In the genomic region with DNA sequence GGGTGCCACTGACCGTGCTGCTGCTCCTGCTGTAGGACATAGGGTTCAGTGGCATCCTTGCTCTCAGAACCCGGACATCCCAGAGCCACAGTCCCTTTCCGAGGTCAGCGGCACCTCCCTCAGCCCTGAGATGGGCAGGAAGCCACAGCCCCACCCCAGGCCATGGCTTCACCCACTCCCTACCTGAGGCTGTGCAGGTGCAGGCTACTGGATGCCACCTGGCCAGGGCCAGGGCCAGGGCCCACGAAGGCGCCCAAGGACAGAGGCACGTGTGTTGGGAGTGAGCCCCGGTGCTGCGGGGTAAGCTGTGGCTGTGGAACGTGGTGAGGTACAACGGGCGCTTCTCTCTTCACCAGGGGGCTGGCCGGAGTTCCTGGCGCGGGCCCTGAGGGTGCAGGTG, we compare ENCODE assay signal across 38 mouse cellular contexts. TPM values are rescaled to one million over a fixed set of nuclear protein-coding genes. Genes with fewer than 3 reads are reported as not detected.
A peak's percentile ranks its signal among the peaks of the same experiment; 100 is the strongest.
DNase-seq lines count a peak whose midpoint lies in the region; ATAC-seq and TF ChIP-seq lines count a peak whose summit lies in the region.
"Had no signal": no experiment of that assay in that cellular context is flagged by ENCODE, and none has a peak within 500 bp of the region (broad histone marks: within the 10 kb centered on the region; RNA-seq: fewer than 3 reads in every experiment).

No protein-coding gene starts in this region.

- H3K4me1 ChIP-seq in cerebellum, adult 2 months (ENCODE audit: control insufficient read depth, insufficient read depth, low read length): peaks cover 24% of the 10 kb centered on the region
- H3K4me1 ChIP-seq in hindbrain, embryonic 13.5 days (replicated peaks): peaks cover 18% of the 10 kb centered on the region
- peaks cover 11% of the 10 kb centered on the region; the same call in 1 of the 2 replicates for H3K4me1 ChIP-seq in hindbrain, embryonic 12.5 days
- peaks cover 7% of the 10 kb centered on the region; the same call in 1 of the 2 replicates for H3K4me1 ChIP-seq in neural tube, embryonic 15.5 days
- H3K4me1 ChIP-seq: embryonic facial prominence, embryonic 15.5 days; liver, embryonic 13.5 days; megakaryocyte, embryonic 14.5 days had no signal

- no peaks in the 10 kb centered on the region for H3K9me3 ChIP-seq in hindbrain, embryonic 13.5 days
- no peaks in the 10 kb centered on the region for H3K9me3 ChIP-seq in hindbrain, embryonic 12.5 days (replicated peaks)
- no peaks in the 10 kb centered on the region for H3K9me3 ChIP-seq in neural tube, embryonic 15.5 days (replicated peaks)
- H3K9me3 ChIP-seq: embryonic facial prominence, embryonic 10.5 days; embryonic facial prominence, embryonic 15.5 days; forebrain, embryonic 12.5 days; limb, embryonic 15.5 days; liver, embryonic 13.5 days; megakaryocyte, embryonic 14.5 days had no signal

- no peak overlapping the region for H3K4me2 ChIP-seq in hindbrain, embryonic 13.5 days
- H3K4me2 ChIP-seq in hindbrain, embryonic 12.5 days (replicated peaks): no peak overlapping the region
- no peak overlapping the region for H3K4me2 ChIP-seq in neural tube, embryonic 15.5 days
- H3K4me2 ChIP-seq: embryonic facial prominence, embryonic 15.5 days; forebrain, embryonic 12.5 days; limb, embryonic 15.5 days; liver, embryonic 13.5 days had no signal

- H3K27ac ChIP-seq in cerebellum, adult 2 months (ENCODE audit: insufficient read depth, low read length): 0 out of 2 replicates have a peak overlapping the region, but pooled peaks have one; percentile 10
- H3K27ac ChIP-seq in hindbrain, embryonic 13.5 days: no peak overlapping the region
- H3K27ac ChIP-seq in hindbrain, embryonic 12.5 days: no peak overlapping the region
- 0 out of 2 replicates have a peak overlapping the region, but pooled peaks have one; percentile 0 for H3K27ac ChIP-seq in layer of hippocampus, adult 2 months
- no peak overlapping the region for H3K27ac ChIP-seq in neural tube, embryonic 15.5 days (replicated peaks)
- H3K27ac ChIP-seq: embryonic facial prominence, embryonic 10.5 days; embryonic facial prominence, embryonic 15.5 days; limb, embryonic 15.5 days; liver, embryonic 13.5 days had no signal

- H3K9ac ChIP-seq in hindbrain, embryonic 13.5 days: no peak overlapping the region
- no peak overlapping the region for H3K9ac ChIP-seq in hindbrain, embryonic 12.5 days
- H3K9ac ChIP-seq in neural tube, embryonic 15.5 days (replicated peaks): no peak overlapping the region
- H3K9ac ChIP-seq: embryonic facial prominence, embryonic 15.5 days; forebrain, embryonic 12.5 days; forebrain, postnatal 0 days; limb, embryonic 15.5 days; liver, embryonic 13.5 days had no signal

- TF ChIP-seq POLR2A in cerebellum, adult 2 months (IDR thresholded peaks at IDR 0.05; ENCODE audit: borderline replicate concordance, insufficient read depth, low read length): no peak

- H3K27me3 ChIP-seq in cerebellum, adult 2 months (ENCODE audit: control insufficient read depth, insufficient read depth, low read length): no peaks in the 10 kb centered on the region
- no peaks in the 10 kb centered on the region for H3K27me3 ChIP-seq in hindbrain, embryonic 13.5 days
- H3K27me3 ChIP-seq in hindbrain, embryonic 12.5 days: 0 out of 2 replicates have a peak, but pooled peaks cover 2% of the 10 kb centered on the region
- no peaks in the 10 kb centered on the region for H3K27me3 ChIP-seq in neural tube, embryonic 15.5 days (replicated peaks)
- H3K27me3 ChIP-seq: CH12.LX; embryonic facial prominence, embryonic 15.5 days; forebrain, embryonic 12.5 days; limb, embryonic 15.5 days; liver, embryonic 13.5 days; megakaryocyte, embryonic 14.5 days had no signal

- no peak for TF ChIP-seq CTCF in cerebellum, adult 2 months (IDR thresholded peaks at IDR 0.05; ENCODE audit: borderline replicate concordance, insufficient read depth, low read depth, low read length)
- TF ChIP-seq CTCF in layer of hippocampus, adult 2 months (conservative IDR thresholded peaks at IDR 0.05): no peak

- 44% methylated on average over 15 of the region's 15 CpGs for WGBS in cerebellum, adult 2 months
- WGBS in hindbrain, embryonic 13.5 days: 88% methylated on average over 15 of the region's 15 CpGs
- WGBS in hindbrain, embryonic 12.5 days: 87% methylated on average over 15 of the region's 15 CpGs
- WGBS in neural tube, embryonic 15.5 days: 91% methylated on average over 15 of the region's 15 CpGs

- no peak overlapping the region for H3K4me3 ChIP-seq in cerebellum, adult 2 months (replicated peaks; ENCODE audit: insufficient read depth, low read depth, low read length)
- H3K4me3 ChIP-seq in hindbrain, embryonic 13.5 days: no peak overlapping the region
- no peak overlapping the region for H3K4me3 ChIP-seq in hindbrain, embryonic 12.5 days
- H3K4me3 ChIP-seq in layer of hippocampus, adult 2 months: no peak overlapping the region
- H3K4me3 ChIP-seq in neural tube, embryonic 15.5 days (replicated peaks): no peak overlapping the region
- H3K4me3 ChIP-seq: embryonic facial prominence, embryonic 15.5 days; forebrain, embryonic 12.5 days; limb, embryonic 15.5 days; liver, embryonic 13.5 days; megakaryocyte, embryonic 14.5 days had no signal

- peak; percentile 40 to 49 for DNase-seq in cerebellum, adult 2 months
- DNase-seq in cerebellum, postnatal 14 days: no peak
- no peak for DNase-seq in layer of hippocampus, adult 2 months (ENCODE audit: low spot score in 2 of 2)
- DNase-seq in layer of hippocampus, adult 18-20 months (ENCODE audit: low spot score in 2 of 2): no peak
- no peak for DNase-seq in neural tube, embryonic 10.5 days (ENCODE audit: extremely low spot score, low spot score)
- DNase-seq: adrenal gland, postnatal 25 days; forebrain, postnatal 0 days; kidney, adult 8-10 months; kidney, postnatal 14 days; liver, embryonic 13.5 days; lung, adult 18-20 months; lung, postnatal 4 days; retina, postnatal 1 day; right cerebral cortex, postnatal 14 days had no signal

- H3K36me3 ChIP-seq in hindbrain, embryonic 13.5 days: peaks cover 67% of the 10 kb centered on the region
- peaks cover 63% of the 10 kb centered on the region for H3K36me3 ChIP-seq in hindbrain, embryonic 12.5 days
- peaks cover 50% of the 10 kb centered on the region for H3K36me3 ChIP-seq in neural tube, embryonic 15.5 days

- ATAC-seq in hindbrain, embryonic 13.5 days (ENCODE audit: low FRiP score): 0 out of 2 replicates have a peak, but pooled peaks have one; percentile 19
- no peak for ATAC-seq in hindbrain, embryonic 12.5 days (ENCODE audit: low FRiP score)
- peak; percentile 26; the same call in 1 of the 2 replicates for ATAC-seq in neural tube, embryonic 15.5 days (ENCODE audit: low FRiP score)
- ATAC-seq: forebrain, postnatal 0 days; inflammation-experienced regulatory T-cells, adult 6 months had no signal

RNA-seq across cellular contexts. Expression of a gene that starts 34.6 kb away (rescaled TPM):
- polyA plus RNA-seq in cerebellum, adult 2 months (2012; rRNA removed): not detected in 2 replicates
- polyA plus RNA-seq in hindbrain, embryonic 13.5 days (2015; fragmentation: Nextera tagmentation; extraction: Ambion mirVana): not detected in 2 replicates
- not detected in 2 replicates for polyA plus RNA-seq in hindbrain, embryonic 12.5 days (2016; fragmentation: Nextera tagmentation; extraction: Ambion mirVana)
- not detected for total RNA-seq in layer of hippocampus, adult 2 months (2021)
- not detected for total RNA-seq in layer of hippocampus, adult 18-20 months (2021)
- polyA plus RNA-seq in neural tube, embryonic 15.5 days (2015; fragmentation: Nextera tagmentation; extraction: Ambion mirVana): not detected in 2 replicates
- total RNA-seq: adrenal gland, postnatal 25 days; CH12.LX; forebrain, postnatal 0 days; gastrocnemius, adult 8-10 months; gastrocnemius, postnatal 4 days; heart, adult 8-10 months; heart, postnatal 25 days; layer of hippocampus, adult 8-10 months; layer of hippocampus, postnatal 25 days; left cerebral cortex, adult 8-10 months; left cerebral cortex, postnatal 36 days had no signal
- polyA plus RNA-seq: C2C12; embryonic facial prominence, embryonic 10.5 days; embryonic facial prominence, embryonic 15.5 days; forebrain, embryonic 12.5 days; forebrain, postnatal 0 days; heart, embryonic 14.5 days; hindbrain, embryonic 11.5 days; limb, embryonic 15.5 days; liver, embryonic 13.5 days; neural tube, embryonic 14.5 days; small intestine, adult 2 months; stomach, embryonic 14.5 days had no signal

RNA-seq across cellular contexts. Expression of a gene that starts 36.1 kb away (rescaled TPM):
- 0.26 and 0.32 TPM in 2 replicates for polyA plus RNA-seq in cerebellum, adult 2 months (2012; rRNA removed)
- 5.1 and 6.5 TPM in 2 replicates for polyA plus RNA-seq in hindbrain, embryonic 13.5 days (2015; fragmentation: Nextera tagmentation; extraction: Ambion mirVana)
- polyA plus RNA-seq in hindbrain, embryonic 12.5 days (2016; fragmentation: Nextera tagmentation; extraction: Ambion mirVana): 2.1 and 3.2 TPM in 2 replicates
- total RNA-seq in layer of hippocampus, adult 2 months (2021): not detected
- not detected for total RNA-seq in layer of hippocampus, adult 18-20 months (2021)
- 9.8 and 11.3 TPM in 2 replicates for polyA plus RNA-seq in neural tube, embryonic 15.5 days (2015; fragmentation: Nextera tagmentation; extraction: Ambion mirVana)
- total RNA-seq: CH12.LX; gastrocnemius, adult 8-10 months; gastrocnemius, postnatal 4 days; heart, adult 8-10 months; heart, postnatal 25 days; left cerebral cortex, postnatal 36 days had no signal
- polyA plus RNA-seq: heart, embryonic 14.5 days; inflammation-experienced regulatory T-cells, adult 6 months; liver, embryonic 13.5 days had no signal

Comparison
In these comparisons a context has a peak if more than half of its experiments do, and no peak if none do; other contexts are left out.
1. DNase-seq: peak in cerebellum, adult 2 months (2 of 2); none in cerebellum, postnatal 14 days (0 of 2), layer of hippocampus, adult 2 months (0 of 2), layer of hippocampus, adult 18-20 months (0 of 2) and neural tube, embryonic 10.5 days (single experiment).
2. H3K27ac ChIP-seq: peak in cerebellum, adult 2 months (single experiment) and layer of hippocampus, adult 2 months (single experiment); none in hindbrain, embryonic 13.5 days (single experiment), hindbrain, embryonic 12.5 days (single experiment) and neural tube, embryonic 15.5 days (single experiment).